Mouse (Mus musculus) hindbrain, embryonic 14.5 days (tissue): Measurements from ENCODE around the gene Rab4b. TPM values are rescaled to one million over a fixed set of nuclear protein-coding genes. Genes with fewer than 3 reads are reported as not detected.

Source experiments
- ATAC-seq: fragments of 200-750 bp; cut with Nextera tagmentation; 2 replicates; pipeline ENCODE4 v1.8.0; 2017; ENCODE audit warnings: moderate number of reproducible peaks, mild to moderate bottlenecking, moderate TSS enrichment, moderate library complexity; ENCODE audit not compliant: low FRiP score
- DNase-seq: peaks from one replicate; pipeline ENCODE4 v3.0.0-alpha.2; 2015; ENCODE audit warnings: low spot score
- H3K27ac ChIP-seq: fragments of 300-500 bp; sonication (generic); 2 replicates; pipeline ENCODE4 v1.5.1; 2014; ENCODE audit warnings: mild to moderate bottlenecking, moderate library complexity
- H3K27me3 ChIP-seq: fragments of 300-500 bp; sonication (generic); 2 replicates; pipeline ENCODE4 v1.6.1; 2014; ENCODE audit warnings: mild to moderate bottlenecking, low read length, mixed read lengths; ENCODE audit not compliant: control insufficient read depth, insufficient read depth
- H3K36me3 ChIP-seq: fragments of 300-500 bp; sonication (generic); replicated peaks from 2 replicates; pipeline ENCODE4 v1.6.1; 2014; ENCODE audit not compliant: control insufficient read depth, insufficient read depth
- H3K4me1 ChIP-seq: fragments of 300-500 bp; sonication (generic); replicated peaks from 2 replicates; pipeline ENCODE4 v1.6.1; 2014; ENCODE audit warnings: antibody characterized with exemption, low read length, mixed read lengths; ENCODE audit not compliant: control insufficient read depth, insufficient read depth
- H3K4me2 ChIP-seq: fragments of 300-500 bp; sonication (generic); replicated peaks from 2 replicates; pipeline ENCODE4 v1.6.1; 2014; ENCODE audit warnings: mild to moderate bottlenecking, moderate library complexity
- H3K4me3 ChIP-seq: fragments of 300-500 bp; sonication (generic); replicated peaks from 2 replicates; pipeline ENCODE4 v1.5.1; 2014; ENCODE audit warnings: mild to moderate bottlenecking, low read length
- H3K9ac ChIP-seq: fragments of 300-500 bp; sonication (generic); 2 replicates; pipeline ENCODE4 v1.6.1; 2014
- H3K9me3 ChIP-seq: fragments of 300-500 bp; sonication (generic); 2 replicates; pipeline ENCODE4 v1.6.1; 2016; ENCODE audit warnings: low read length; ENCODE audit not compliant: control insufficient read depth
- WGBS: fragments of 180-500 bp; shearing (Covaris S2); extraction: QIAGEN DNeasy Blood & Tissue Kit; methylation state at CpG from one replicate; pipeline ENCODE4 v1.1.7; 2014; 5-methylcytosine and 5-hydroxymethylcytosine counted together
- microRNA counts: library from miRNA; unstranded; fragments of <30 nt; microRNA quantifications from one replicate; lab custom pipeline; 2016
- microRNA-seq: library from miRNA; unstranded; fragments of <30 nt; microRNA quantifications from one replicate; pipeline ENCODE4, GENCODE M21; 2016
- polyA plus RNA-seq: library from polyadenylated mRNA; unstranded; fragments of >200 nt; fragmentation: Nextera tagmentation; extraction: Ambion mirVana; gene quantifications from 2 replicates; pipeline ENCODE4 v1.2.1, GENCODE M21; 2014

Rab4b gene
- polyA plus RNA-seq, 1 experiment from 2014 or later: 102 TPM

DNA sequence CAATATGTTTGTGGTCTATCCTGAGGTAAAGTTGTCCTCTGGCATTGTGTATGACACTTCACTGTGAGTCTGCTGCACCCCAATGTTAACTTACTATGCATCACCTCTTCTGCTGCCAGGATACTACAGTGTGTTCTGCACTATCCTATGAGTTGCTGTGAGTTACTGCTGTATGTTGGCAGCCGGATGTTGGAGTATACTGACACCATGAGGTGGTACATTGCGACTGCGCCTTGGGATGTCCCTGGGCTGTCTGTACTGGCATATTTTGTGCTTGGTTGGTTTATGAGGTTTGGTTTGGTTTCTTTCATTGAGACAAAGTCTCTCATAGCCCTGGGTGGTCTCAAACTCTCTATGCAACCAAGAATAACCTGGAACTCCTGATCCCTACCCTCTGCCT is 50.5 kb downstream of the Rab4b start:
- Histone ChIP-seq H3K4me2 (no peak overlapping the region), H3K36me3 (no peaks in the 10 kb centered on the region), H3K9me3 (no peaks in the 10 kb centered on the region), H3K27ac (no peak overlapping the region), H3K9ac (no peak overlapping the region), H3K4me1 (no peaks in the 10 kb centered on the region), H3K4me3 (no peak overlapping the region), H3K27me3 (no peaks in the 10 kb centered on the region)
- ATAC-seq (peak; percentile 71; the same call in 1 of the 2 replicates), DNase-seq (peak; percentile 36)
- WGBS: 51% methylated on average over 3 of the region's 3 CpGs

DNA sequence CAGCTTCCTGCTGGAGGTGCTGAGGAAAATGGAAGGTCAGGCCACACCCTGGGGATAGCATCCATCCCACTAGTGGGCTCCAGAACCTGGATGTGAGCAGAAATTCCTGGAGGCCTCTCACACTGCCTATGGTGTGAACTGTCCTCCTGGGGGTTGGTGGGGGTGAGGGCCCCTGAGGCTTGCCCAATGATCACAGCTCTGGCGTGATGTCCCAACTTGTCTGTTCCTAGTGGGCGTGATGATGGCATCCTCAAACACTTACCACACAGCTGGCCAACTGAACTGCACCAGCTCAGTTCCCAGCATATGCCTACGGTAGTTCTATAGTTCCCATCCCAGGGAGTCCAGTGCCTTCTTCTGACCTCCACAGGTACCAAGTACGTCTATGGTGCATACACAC is 53.7 kb downstream of the Rab4b start:
- Histone ChIP-seq H3K9ac (no peak overlapping the region), H3K9me3 (no peaks in the 10 kb centered on the region), H3K27ac (no peak overlapping the region), H3K27me3 (no peaks in the 10 kb centered on the region), H3K4me1 (no peaks in the 10 kb centered on the region), H3K4me2 (no peak overlapping the region), H3K4me3 (no peak overlapping the region), H3K36me3 (no peaks in the 10 kb centered on the region)
- DNase-seq (no peak), ATAC-seq (no peak)
- 84% methylated on average over 4 of the region's 4 CpGs for WGBS

DNA sequence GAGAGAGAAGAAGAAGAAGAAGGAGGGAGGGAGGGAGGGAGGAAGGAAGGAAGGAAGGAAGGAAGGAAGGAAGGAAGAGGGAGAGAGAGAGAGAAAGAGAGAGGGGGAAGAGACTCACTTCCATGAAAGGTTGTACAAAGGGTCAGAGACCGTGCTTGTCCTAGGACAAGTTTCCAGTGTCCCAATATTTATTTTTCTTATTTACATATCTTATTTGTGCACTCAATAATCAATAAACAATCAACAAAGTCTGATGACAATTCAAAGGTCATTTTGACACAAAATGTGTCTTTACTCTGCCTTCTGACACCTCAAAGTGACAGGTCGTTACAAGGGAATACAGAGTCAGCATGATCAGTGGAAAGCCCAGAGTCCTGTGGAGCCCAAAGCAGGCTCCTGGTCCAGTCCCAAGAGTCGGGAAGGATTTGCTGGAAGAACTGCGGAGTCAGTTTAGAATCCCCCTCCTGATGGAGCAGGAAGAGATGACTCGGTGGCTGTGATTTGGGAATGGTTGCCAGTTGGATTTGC is 54.3 kb downstream of the Rab4b start:
- H3K27me3 ChIP-seq: no peaks in the 10 kb centered on the region

DNA sequence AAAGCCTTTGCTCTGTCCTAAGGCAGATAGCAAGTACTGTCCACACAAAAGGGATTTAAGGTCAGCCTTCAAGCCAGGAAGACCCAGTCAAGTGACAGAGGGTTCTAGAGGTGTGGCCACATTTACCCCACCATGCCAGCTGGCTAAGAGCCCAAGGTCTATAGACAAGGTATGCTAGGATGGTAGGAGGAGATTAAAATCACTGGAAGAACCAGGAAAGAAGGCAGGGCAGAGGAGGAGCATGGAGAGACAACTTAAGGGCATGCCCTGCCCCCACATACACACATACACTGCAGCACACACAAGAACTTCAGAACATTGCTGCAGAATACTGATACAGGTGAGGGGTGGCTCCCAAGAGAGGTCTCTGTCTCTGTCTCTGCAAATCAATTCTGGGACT is 59.0 kb downstream of the Rab4b start, which contains the start of gene Cyp2f2:
TSS of gene Cyp2f2 (plus strand) at position 234 of the 400 bp plus-strand sequence.
- no peaks in the 10 kb centered on the region for H3K9me3 ChIP-seq
- H3K4me3 ChIP-seq: no peak within 1 kb of the TSS
- no peak within 1 kb of the TSS for H3K27ac ChIP-seq
- no peak within 1 kb of the TSS for H3K4me2 ChIP-seq
- no peaks in the 10 kb centered on the region for H3K36me3 ChIP-seq
- no peaks in the 10 kb centered on the region for H3K4me1 ChIP-seq
- H3K9ac ChIP-seq: no peak within 1 kb of the TSS
- no peaks in the 10 kb centered on the region for H3K27me3 ChIP-seq
- DNase-seq (no peak), ATAC-seq (no peak)

More for the DNA sequence above, 54.3 kb downstream of the Rab4b start:
- WGBS: 85% methylated on average over 5 of the region's 5 CpGs
- H3K36me3 ChIP-seq: no peaks in the 10 kb centered on the region
- H3K9me3 ChIP-seq: no peaks in the 10 kb centered on the region
- DNase-seq (no peak), ATAC-seq (no peak)
- no peak overlapping the region for H3K27ac ChIP-seq
- no peak overlapping the region for H3K9ac ChIP-seq
- no peaks in the 10 kb centered on the region for H3K4me1 ChIP-seq
- no peak overlapping the region for H3K4me2 ChIP-seq
- no peak overlapping the region for H3K4me3 ChIP-seq

MicroRNAs within 50 kb of the gene (microRNA counts, 519-probe panel; counts per million panel counts)
- microRNA mmu-miR-1191 (lab: Ali Mortazavi, UCI): not detected

Small RNA genes lying within 50 kb of the gene (microRNA-seq; reads per million reads assigned to microRNA genes)
- gene Mir1191: 1.1 reads per million
- 0.97 reads per million for gene Mir3101

Other genes with a start within 250 kb of the Rab4b start
- gene Cyp2a22, start 239.5 kb downstream of the Rab4b start, polyA plus RNA-seq: not detected in 2 replicates
- not detected in 2 replicates for gene Cyp2a12, start 149.8 kb downstream of the Rab4b start, polyA plus RNA-seq
- gene Cyp2f2, start 59.0 kb downstream of the Rab4b start, polyA plus RNA-seq: not detected in 2 replicates
- gene Cyp2t4, start 25.2 kb downstream of the Rab4b start, polyA plus RNA-seq: 0.17 and 0.19 TPM in 2 replicates
- gene Egln2, start 12.1 kb downstream of the Rab4b start, polyA plus RNA-seq: 55.3 and 55.7 TPM in 2 replicates
- gene Gm21983, start 2.2 kb upstream of the Rab4b start, polyA plus RNA-seq: not detected in 2 replicates
- gene Mia, start 2.3 kb upstream of the Rab4b start, polyA plus RNA-seq: 24.6 and 28.5 TPM in 2 replicates
- 3.4 and 3.5 TPM in 2 replicates for gene BC024978, start 16.9 kb upstream of the Rab4b start, polyA plus RNA-seq
- gene Snrpa, start 17.4 kb upstream of the Rab4b start, polyA plus RNA-seq: 192 and 195 TPM in 2 replicates
- gene Itpkc, start 49.8 kb upstream of the Rab4b start, polyA plus RNA-seq: 6.5 and 8.7 TPM in 2 replicates
- gene Coq8b, start 54.1 kb upstream of the Rab4b start, polyA plus RNA-seq: 17.4 and 17.8 TPM in 2 replicates
- 36.2 and 39.2 TPM in 2 replicates for gene Numbl, start 79.5 kb upstream of the Rab4b start, polyA plus RNA-seq
- gene Ltbp4, start 158.8 kb upstream of the Rab4b start, polyA plus RNA-seq: 10.4 TPM in 2 replicates
- gene Shkbp1, start 177.1 kb upstream of the Rab4b start, polyA plus RNA-seq: 30.6 and 34.6 TPM in 2 replicates
- not detected in 2 replicates for gene Gm20479, start 178.5 kb upstream of the Rab4b start, polyA plus RNA-seq